Mouse (Mus musculus) liver, embryonic 13.5 days (tissue): ENCODE results near the gene Vps41. TPM values are rescaled to one million over a fixed set of nuclear protein-coding genes. Genes with fewer than 3 reads are reported as not detected.

Experiments used
- ATAC-seq: fragments of 200-750 bp; cut with Nextera tagmentation; 2 replicates; pipeline ENCODE4 v1.8.0; 2017; ENCODE audit warnings: low read depth, mild to moderate bottlenecking, moderate number of reproducible peaks, moderate library complexity
- DNase-seq: peaks from one replicate; pipeline ENCODE4 v3.0.0; 2022
- H3K27ac ChIP-seq: fragments of 300-500 bp; sonication (generic); 2 replicates; pipeline ENCODE4 v1.5.1; 2015; ENCODE audit warnings: moderate library complexity, mild to moderate bottlenecking, inconsistent platforms
- H3K27me3 ChIP-seq: fragments of 300-500 bp; sonication (generic); 2 replicates; pipeline ENCODE4 v1.6.1; 2015; ENCODE audit warnings: mild to moderate bottlenecking, inconsistent platforms
- H3K36me3 ChIP-seq: fragments of 300-500 bp; sonication (generic); 2 replicates; pipeline ENCODE4 v1.6.1; 2015; ENCODE audit warnings: mild to moderate bottlenecking, inconsistent platforms
- H3K4me1 ChIP-seq: fragments of 300-500 bp; sonication (generic); replicated peaks from 2 replicates; pipeline ENCODE4 v1.6.1; 2015; ENCODE audit warnings: inconsistent platforms
- H3K4me2 ChIP-seq: fragments of 300-500 bp; sonication (generic); 2 replicates; pipeline ENCODE4 v1.6.1; 2015; ENCODE audit warnings: inconsistent platforms, mild to moderate bottlenecking, moderate library complexity
- H3K4me3 ChIP-seq: fragments of 300-500 bp; sonication (generic); replicated peaks from 2 replicates; pipeline ENCODE4 v1.5.1; 2015; ENCODE audit warnings: mild to moderate bottlenecking, inconsistent platforms
- H3K9ac ChIP-seq: fragments of 300-500 bp; sonication (generic); 2 replicates; pipeline ENCODE4 v1.6.1; 2015; ENCODE audit warnings: mild to moderate bottlenecking, inconsistent platforms
- H3K9me3 ChIP-seq: fragments of 300-500 bp; sonication (generic); replicated peaks from 2 replicates; pipeline ENCODE4 v1.6.1; 2016; ENCODE audit warnings: inconsistent platforms
- WGBS: fragments of 180-500 bp; shearing (Covaris S2); methylation state at CpG from one replicate; pipeline ENCODE4 v1.1.7; 2015; ENCODE audit not compliant: insufficient replicate concordance; 5-methylcytosine and 5-hydroxymethylcytosine counted together
- polyA plus RNA-seq: library from polyadenylated mRNA; unstranded; fragments of >200 nt; fragmentation: Nextera tagmentation; extraction: Ambion mirVana; gene quantifications from 2 replicates; pipeline ENCODE4 v1.2.1, GENCODE M21; 2015

The Vps41 gene
- polyA plus RNA-seq, 1 experiment from 2014 or later = 21.5 TPM

DNA sequence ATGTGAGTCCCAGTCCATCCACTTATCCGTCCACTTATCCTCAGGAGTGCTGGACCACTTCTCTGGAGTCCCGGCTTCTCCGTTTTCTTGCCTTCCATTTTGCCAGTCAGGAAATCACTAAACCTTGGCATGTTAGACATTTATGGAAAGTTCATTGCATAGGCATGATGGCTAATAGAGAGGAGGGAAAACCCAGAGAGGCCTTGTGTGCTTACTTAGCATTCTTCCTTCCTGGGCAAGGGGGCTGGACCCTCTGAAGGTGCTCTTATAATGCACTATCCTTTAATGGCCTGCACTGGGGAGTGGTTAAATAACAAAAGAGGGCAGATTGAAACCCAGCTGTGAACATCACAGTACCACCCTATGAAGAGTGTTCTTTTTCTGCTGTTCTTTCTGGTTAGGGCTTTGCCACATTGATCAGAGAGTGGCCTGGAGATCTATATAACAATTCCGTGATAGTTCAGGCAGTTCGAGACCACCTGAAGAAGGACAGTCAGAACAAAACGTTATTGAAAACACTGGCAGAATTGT is 124.7 kb downstream of the Vps41 start:
- H3K27ac ChIP-seq = no peak overlapping the region
- H3K9ac ChIP-seq = no peak overlapping the region
- no peaks in the 10 kb centered on the region for H3K27me3 ChIP-seq
- peaks cover 6% of the 10 kb centered on the region for H3K36me3 ChIP-seq
- H3K4me2 ChIP-seq = no peak overlapping the region
- H3K9me3 ChIP-seq = no peaks in the 10 kb centered on the region
- WGBS = 82% methylated on average over 6 of the region's 6 CpGs
- H3K4me1 ChIP-seq = no peaks in the 10 kb centered on the region
- no peak for DNase-seq
- no peak for ATAC-seq
- no peak overlapping the region for H3K4me3 ChIP-seq

GRCm38 (mm10) chr13:18842556-18842955 is 125.5 kb downstream of the Vps41 start:
- Histone ChIP-seq H3K9ac (no peak overlapping the region), H3K36me3 (peaks cover 6% of the 10 kb centered on the region), H3K4me2 (no peak overlapping the region), H3K4me1 (no peaks in the 10 kb centered on the region), H3K9me3 (no peaks in the 10 kb centered on the region), H3K27ac (no peak overlapping the region), H3K27me3 (no peaks in the 10 kb centered on the region), H3K4me3 (no peak overlapping the region)
- DNase-seq = no peak
- 81% methylated on average over 4 of the region's 4 CpGs for WGBS
- no peak for ATAC-seq

DNA sequence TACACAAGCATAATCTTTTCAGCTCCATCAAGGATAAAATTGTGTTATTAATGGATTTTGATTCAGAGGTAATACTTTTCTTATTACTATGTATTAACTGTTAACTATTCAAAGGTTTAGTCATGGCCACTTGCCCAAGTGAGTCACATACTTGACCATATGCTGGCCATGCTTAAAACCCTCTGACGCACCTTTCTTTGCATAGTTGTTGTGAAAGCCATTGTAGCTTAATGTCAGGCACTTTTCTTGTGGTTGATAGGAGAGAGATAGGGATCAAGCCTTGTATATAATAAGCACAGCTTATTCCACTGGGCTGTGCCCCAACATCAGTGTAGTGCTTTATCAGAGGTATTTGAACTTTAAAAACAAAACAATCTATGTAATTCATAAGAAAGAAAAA is 126.5 kb downstream of the Vps41 start:
- DNase-seq (no peak), ATAC-seq (no peak)
- 79% methylated on average over 1 of the region's 1 CpGs for WGBS
- no peak overlapping the region for H3K9ac ChIP-seq
- no peak overlapping the region for H3K4me2 ChIP-seq
- no peak overlapping the region for H3K4me3 ChIP-seq
- no peaks in the 10 kb centered on the region for H3K9me3 ChIP-seq
- H3K27ac ChIP-seq = no peak overlapping the region
- peaks cover 6% of the 10 kb centered on the region for H3K36me3 ChIP-seq
- H3K4me1 ChIP-seq = no peaks in the 10 kb centered on the region
- H3K27me3 ChIP-seq = no peaks in the 10 kb centered on the region

DNA sequence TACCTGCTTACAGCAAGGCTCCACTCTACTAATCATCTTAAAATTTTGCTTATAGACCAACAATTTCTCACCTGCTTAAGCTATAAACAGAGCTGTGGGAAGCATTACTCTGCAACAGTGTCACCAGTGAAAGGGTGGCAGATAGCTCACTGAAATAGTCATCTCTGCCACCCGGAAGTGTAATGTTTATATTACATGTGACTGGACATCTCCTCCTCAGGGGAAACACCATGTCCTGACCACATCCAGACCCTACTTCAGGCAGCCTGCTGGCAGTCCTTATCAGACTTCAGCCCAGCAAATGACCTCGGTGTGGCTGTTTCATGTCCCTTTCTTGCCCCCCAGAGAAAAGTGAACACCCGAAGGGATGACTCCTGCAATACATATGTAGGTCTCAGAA is 130.3 kb downstream of the Vps41 start:
- no peak overlapping the region for H3K27ac ChIP-seq
- WGBS = 55% methylated on average over 3 of the region's 3 CpGs
- H3K4me3 ChIP-seq = no peak overlapping the region
- peaks cover 6% of the 10 kb centered on the region for H3K36me3 ChIP-seq
- H3K4me1 ChIP-seq = no peaks in the 10 kb centered on the region
- ATAC-seq = no peak
- H3K9me3 ChIP-seq = no peaks in the 10 kb centered on the region
- H3K4me2 ChIP-seq = no peak overlapping the region
- no peaks in the 10 kb centered on the region for H3K27me3 ChIP-seq
- no peak for DNase-seq
- no peak overlapping the region for H3K9ac ChIP-seq

- no peak overlapping the region for H3K9ac ChIP-seq
- ATAC-seq = no peak
Measured at GRCm38 (mm10) chr13:18849563-18849962, 132.5 kb downstream of the Vps41 start.

DNA sequence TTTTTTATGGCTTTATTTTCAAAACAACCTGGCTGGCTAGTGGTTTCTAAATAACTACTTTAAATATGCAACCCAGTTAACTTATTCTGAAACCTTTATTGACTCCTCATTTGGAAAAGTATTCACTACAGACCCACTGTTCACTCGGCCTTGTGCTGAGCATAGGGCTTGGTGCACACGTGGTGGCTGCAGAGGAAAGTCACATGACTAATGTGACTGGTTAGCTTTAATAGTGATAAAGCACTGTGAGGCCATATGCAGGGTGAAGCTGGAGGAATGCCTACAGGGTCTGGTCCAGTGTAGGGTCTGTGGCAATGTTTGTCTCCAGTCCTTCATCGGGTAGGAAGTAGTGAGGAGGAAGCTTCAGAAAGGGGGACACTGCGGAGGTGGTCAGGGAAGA is 134.1 kb downstream of the Vps41 start:
- no peaks in the 10 kb centered on the region for H3K9me3 ChIP-seq
- WGBS = 63% methylated on average over 4 of the region's 4 CpGs
- ATAC-seq (peak; percentile 26; the same call in 1 of the 2 replicates), DNase-seq (no peak)
- H3K4me1 ChIP-seq = no peaks in the 10 kb centered on the region
- H3K36me3 ChIP-seq = peaks cover 8% of the 10 kb centered on the region
- no peak overlapping the region for H3K4me2 ChIP-seq
- H3K27me3 ChIP-seq = no peaks in the 10 kb centered on the region
- no peak overlapping the region for H3K4me3 ChIP-seq
- no peak overlapping the region for H3K27ac ChIP-seq
- no peak overlapping the region for H3K9ac ChIP-seq

More at GRCm38 (mm10) chr13:18849563-18849962, 132.5 kb downstream of the Vps41 start:
- H3K4me2 ChIP-seq = no peak overlapping the region
- H3K4me3 ChIP-seq = no peak overlapping the region
- no peaks in the 10 kb centered on the region for H3K4me1 ChIP-seq
- H3K27ac ChIP-seq = no peak overlapping the region
- peaks cover 9% of the 10 kb centered on the region for H3K36me3 ChIP-seq
- H3K27me3 ChIP-seq = no peaks in the 10 kb centered on the region
- no peak for DNase-seq
- no peaks in the 10 kb centered on the region for H3K9me3 ChIP-seq

GRCm38 (mm10) chr13:18852718-18853117 is 135.6 kb downstream of the Vps41 start:
- H3K27ac ChIP-seq = no peak overlapping the region
- H3K9ac ChIP-seq = no peak overlapping the region
- no peaks in the 10 kb centered on the region for H3K9me3 ChIP-seq
- ATAC-seq (no peak), DNase-seq (no peak)
- H3K4me2 ChIP-seq = no peak overlapping the region
- no peaks in the 10 kb centered on the region for H3K27me3 ChIP-seq
- peaks cover 3% of the 10 kb centered on the region; the same call in 1 of the 2 replicates for H3K36me3 ChIP-seq
- 72% methylated on average over 8 of the region's 8 CpGs for WGBS
- no peak overlapping the region for H3K4me3 ChIP-seq
- H3K4me1 ChIP-seq = no peaks in the 10 kb centered on the region

GRCm38 (mm10) chr13:18856026-18856802 is 139.1 kb downstream of the Vps41 start:
- ATAC-seq = no peak
- no peak for DNase-seq
- Histone ChIP-seq H3K9ac (no peak overlapping the region), H3K27me3 (no peaks in the 10 kb centered on the region), H3K4me1 (no peaks in the 10 kb centered on the region), H3K27ac (no peak overlapping the region), H3K4me2 (no peak overlapping the region), H3K36me3 (0 out of 2 replicates have a peak, but pooled peaks cover 3% of the 10 kb centered on the region), H3K4me3 (no peak overlapping the region), H3K9me3 (no peaks in the 10 kb centered on the region)
- 79% methylated on average over 8 of the region's 8 CpGs for WGBS

- ATAC-seq (no peak), DNase-seq (no peak)
- WGBS = 68% methylated on average over 4 of the region's 4 CpGs
- Histone ChIP-seq H3K4me1 (no peaks in the 10 kb centered on the region), H3K27me3 (no peaks in the 10 kb centered on the region), H3K9me3 (no peaks in the 10 kb centered on the region), H3K27ac (no peak overlapping the region), H3K9ac (no peak overlapping the region), H3K36me3 (peaks cover 8% of the 10 kb centered on the region; the same call in 1 of the 2 replicates), H3K4me3 (no peak overlapping the region), H3K4me2 (no peak overlapping the region)
Measured at GRCm38 (mm10) chr13:18858183-18858582, 141.1 kb downstream of the Vps41 start.

DNA sequence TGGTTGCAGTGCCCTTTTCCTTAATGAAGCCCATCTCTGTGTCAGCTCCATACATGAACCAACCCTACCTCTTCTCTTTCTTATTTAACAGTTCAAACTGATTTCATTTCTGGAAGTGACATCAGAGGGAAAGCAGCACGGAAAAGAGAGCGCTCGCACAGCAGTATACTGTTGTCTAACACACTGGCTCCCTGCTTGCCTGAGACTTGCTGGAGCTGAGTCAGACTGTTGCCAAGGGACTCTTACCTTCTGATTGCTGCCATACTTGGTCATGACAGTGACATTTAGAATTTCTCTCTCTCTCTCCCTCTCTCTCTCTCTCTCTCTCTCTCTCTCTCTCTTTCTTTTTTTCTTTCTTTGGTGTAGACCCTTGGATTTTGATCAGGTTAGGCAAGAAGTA is 142.3 kb downstream of the Vps41 start:
- H3K27me3 ChIP-seq = no peaks in the 10 kb centered on the region
- ATAC-seq = no peak

DNA sequence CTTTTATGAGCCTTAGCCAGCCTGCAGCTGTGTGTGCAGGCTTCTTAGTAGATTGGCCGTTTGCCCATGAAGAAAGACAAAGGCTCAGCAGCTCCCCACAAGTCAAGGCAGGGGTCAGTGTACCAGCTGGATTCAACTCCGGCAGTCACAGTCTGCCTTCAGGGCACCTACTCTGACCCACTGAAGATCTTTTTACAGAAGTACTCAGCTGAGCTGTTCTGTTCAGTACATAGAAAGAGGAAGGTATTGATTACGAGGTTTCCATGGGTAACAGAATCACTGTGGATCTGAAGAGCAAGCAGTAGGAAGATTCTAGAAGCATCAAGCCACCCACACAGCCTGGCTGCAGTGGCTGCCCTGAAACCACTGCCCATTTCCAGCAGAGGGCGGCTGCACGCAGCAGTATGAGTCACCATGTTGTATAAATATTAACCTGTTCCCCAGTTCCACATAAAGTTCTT is 151.0 kb downstream of the Vps41 start:
- Histone ChIP-seq H3K9ac (no peak overlapping the region), H3K27ac (no peak overlapping the region), H3K4me3 (no peak overlapping the region), H3K4me2 (no peak overlapping the region), H3K27me3 (no peaks in the 10 kb centered on the region), H3K9me3 (no peaks in the 10 kb centered on the region), H3K36me3 (peaks cover 5% of the 10 kb centered on the region; the same call in 1 of the 2 replicates), H3K4me1 (no peaks in the 10 kb centered on the region)
- DNase-seq (no peak), ATAC-seq (peak; percentile 39; the same call in 1 of the 2 replicates)
- WGBS = 63% methylated on average over 5 of the region's 5 CpGs

More for the DNA sequence above, 142.3 kb downstream of the Vps41 start:
- Histone ChIP-seq H3K9me3 (no peaks in the 10 kb centered on the region), H3K27ac (no peak overlapping the region), H3K4me1 (no peaks in the 10 kb centered on the region), H3K4me3 (no peak overlapping the region), H3K36me3 (peaks cover 5% of the 10 kb centered on the region; the same call in 1 of the 2 replicates), H3K9ac (no peak overlapping the region), H3K4me2 (no peak overlapping the region)
- 89% methylated on average over 3 of the region's 3 CpGs for WGBS
- DNase-seq = no peak

- Histone ChIP-seq H3K27ac (no peak overlapping the region), H3K4me3 (no peak overlapping the region), H3K9me3 (no peaks in the 10 kb centered on the region), H3K27me3 (no peaks in the 10 kb centered on the region), H3K4me2 (no peak overlapping the region), H3K9ac (no peak overlapping the region), H3K36me3 (peaks cover 5% of the 10 kb centered on the region; the same call in 1 of the 2 replicates), H3K4me1 (no peaks in the 10 kb centered on the region)
- DNase-seq = no peak
- ATAC-seq = no peak
- WGBS = 71% methylated on average over 5 of the region's 5 CpGs
Measured at GRCm38 (mm10) chr13:18868825-18869224, 151.7 kb downstream of the Vps41 start.
